Mouse (Mus musculus): Measurements from ENCODE around the gene Rpl22.

The Rpl22 gene

DNA sequence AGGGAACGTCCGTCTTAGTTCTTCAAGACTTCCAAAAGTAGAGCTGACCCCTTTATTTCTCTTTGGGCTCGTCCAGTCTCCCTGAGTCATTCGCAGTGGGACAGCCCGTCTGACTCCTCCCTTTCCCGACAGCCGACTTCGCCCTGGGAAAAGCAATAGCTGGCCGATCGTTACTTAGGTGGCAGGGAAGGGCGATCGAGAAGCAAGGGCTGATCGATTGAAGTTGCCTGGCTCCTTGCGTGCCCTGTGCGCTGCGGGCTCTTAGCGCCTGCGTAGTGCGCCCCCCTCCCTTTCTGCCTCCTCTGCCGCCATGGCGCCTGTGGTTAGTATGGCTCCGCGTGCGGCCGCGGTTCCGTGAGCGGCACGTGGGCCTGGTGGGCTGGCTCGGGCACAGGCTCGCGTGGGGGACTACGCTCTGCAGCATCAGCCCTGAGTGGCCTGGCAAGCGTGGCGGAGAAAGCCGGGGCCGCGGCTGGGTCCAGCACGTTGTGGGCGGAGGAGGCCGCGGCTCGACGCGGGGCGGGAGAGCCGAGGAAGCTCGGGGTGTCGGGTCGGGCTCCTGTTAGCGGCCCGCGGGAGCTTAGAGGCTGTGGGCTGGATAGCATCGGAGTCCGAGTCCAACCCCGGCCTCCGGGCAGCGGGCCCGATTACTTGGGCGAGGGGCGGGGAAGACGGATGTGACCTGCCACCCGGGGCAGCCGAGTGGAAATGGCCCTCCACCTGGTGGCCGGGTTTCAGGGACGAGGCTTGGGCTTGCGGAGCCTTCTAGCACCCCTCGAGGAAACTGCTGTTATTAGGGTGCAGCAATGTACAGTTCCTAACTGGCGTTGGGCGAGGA lies at the start of gene Rpl22:
Rpl22 (plus strand) TSS at position 169 of the 838 bp plus-strand sequence.
- DNase-seq (ENCODE audit: low spot score) = peak; percentile 79

DNA sequence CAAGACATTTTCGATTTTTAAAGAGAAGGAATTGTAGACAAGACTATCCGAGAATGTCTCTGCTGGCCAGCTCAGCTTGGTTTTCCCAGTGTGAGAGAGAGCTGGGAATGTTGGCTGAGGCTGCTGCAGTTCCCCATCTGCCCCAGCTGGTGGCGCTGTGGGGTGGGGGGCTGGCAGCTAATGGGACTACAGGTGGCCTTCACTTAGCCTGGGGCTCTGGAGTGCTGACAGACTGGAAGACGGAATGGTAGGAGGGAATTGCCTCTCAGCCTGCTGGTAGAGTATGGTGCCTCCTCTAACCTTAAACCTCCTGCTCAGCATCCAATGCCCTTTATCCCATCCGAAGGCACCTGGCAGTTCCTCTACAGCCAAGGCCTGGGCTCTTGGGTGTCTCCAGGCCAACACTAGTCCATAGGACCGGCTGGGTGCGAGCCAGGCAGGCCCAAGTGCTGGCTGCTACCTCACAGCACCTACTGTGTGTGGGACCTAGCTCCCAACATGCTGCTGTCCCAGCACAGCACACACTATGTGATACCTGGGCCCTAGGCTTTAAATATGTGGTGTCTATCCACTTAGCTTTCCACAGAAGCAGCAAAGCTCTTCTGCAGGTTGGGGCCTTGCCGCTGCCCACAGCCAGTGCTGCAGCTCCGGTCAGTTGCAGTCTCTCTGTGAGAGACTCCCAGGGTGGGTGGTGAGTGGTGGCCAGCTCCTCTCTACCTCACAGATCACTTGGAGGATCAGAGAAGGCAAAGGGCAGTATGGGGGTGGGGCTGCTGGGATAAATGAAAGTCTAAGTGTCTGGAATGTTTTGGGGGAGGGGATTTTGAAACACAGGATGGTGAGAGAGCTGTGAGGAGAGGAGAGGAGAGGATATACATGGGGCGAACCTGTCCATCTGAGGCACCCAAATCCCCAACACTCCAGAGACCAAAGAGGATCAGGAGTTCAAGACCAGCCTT lies 48.9 kb upstream of the Rpl22 start:
- no peak for DNase-seq (ENCODE audit: low spot score)

- DNase-seq (ENCODE audit: low spot score) = no peak
Measured at GRCm38 (mm10) chr4:152277916-152278315, 47.6 kb upstream of the Rpl22 start.

DNA sequence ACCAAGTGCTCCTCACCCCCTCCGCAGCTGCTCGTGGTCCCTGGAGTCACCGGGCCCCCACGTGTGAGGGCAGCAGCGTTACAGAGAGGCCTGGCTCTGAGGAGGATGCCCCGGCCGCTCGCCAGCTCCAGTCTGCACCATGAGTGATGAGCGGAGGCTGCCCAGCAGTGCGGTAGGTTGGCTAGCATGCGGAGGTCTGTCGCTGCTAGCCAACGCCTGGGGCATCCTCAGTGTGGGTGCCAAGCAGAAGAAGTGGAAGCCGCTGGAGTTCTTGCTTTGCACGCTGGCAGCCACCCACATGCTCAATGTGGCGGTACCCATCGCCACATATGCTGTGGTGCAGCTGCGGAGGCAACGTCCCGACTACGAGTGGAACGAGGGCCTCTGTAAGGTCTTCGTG lies 46.6 kb upstream of the Rpl22 start:
- DNase-seq (ENCODE audit: low spot score) = no peak

DNA sequence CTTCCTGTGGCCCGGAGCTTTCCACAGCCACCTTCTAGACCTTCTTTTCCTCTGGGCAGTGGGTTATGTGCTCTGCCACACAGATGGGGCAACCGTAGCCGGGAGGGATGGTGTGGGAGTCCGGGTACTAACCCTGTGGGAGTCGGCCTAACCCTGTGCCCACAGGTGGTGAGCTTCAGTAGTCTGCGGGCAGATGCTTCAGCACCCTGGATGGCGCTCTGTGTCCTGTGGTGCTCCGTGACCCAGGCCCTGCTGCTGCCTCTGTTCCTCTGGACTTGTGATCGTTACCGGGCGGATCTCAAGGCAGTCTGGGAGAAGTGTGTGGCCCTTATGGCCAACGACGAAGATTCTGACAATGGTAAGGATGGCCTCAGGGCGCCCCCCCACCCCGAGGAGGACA lies 43.9 kb upstream of the Rpl22 start:
- no peak for DNase-seq (ENCODE audit: low spot score)

GRCm38 (mm10) chr4:152282721-152283120 lies 42.8 kb upstream of the Rpl22 start:
- DNase-seq (ENCODE audit: low spot score) = no peak

DNA sequence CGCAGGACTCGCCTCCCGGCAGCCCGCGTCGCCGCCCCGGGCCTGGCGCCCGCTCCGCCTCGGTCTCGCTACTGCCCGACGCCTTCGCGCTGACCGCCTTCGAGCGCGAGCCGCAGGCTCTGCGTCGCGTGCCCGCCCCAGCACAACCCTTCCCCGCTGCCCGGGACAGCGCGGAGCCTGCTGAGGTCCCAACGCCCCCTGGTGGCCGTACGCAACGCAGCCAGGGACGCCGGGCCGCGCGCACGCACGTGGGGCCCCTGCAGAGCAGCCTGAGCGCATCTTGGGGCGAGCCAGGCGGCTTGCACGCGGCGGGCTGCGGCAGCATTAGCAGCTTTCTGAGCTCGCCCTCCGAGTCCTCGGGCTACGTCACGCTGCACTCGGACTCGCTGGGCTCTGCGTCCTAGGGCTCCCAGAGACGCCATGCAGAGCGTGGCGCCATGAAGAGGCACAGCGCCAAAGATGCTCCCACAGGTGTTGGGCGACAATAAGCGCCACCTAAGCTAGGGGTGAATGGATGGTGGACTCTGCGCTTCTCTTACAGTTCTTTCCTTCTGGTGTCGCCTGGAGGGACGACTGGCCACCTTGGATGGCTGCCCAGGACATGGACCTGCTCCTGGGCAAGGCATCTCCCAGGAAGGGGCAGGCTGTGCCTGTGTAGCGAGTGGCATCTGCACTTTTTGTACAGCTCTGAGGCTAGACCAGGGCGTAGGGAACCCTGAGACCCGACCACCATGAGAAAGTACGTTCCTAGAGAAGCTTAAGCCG lies 42.2 kb upstream of the Rpl22 start:
- peak; percentile 79 for DNase-seq (ENCODE audit: low spot score)

GRCm38 (mm10) chr4:152285505-152285904 lies 40.0 kb upstream of the Rpl22 start:
- DNase-seq (ENCODE audit: low spot score) = peak; percentile 56

DNA sequence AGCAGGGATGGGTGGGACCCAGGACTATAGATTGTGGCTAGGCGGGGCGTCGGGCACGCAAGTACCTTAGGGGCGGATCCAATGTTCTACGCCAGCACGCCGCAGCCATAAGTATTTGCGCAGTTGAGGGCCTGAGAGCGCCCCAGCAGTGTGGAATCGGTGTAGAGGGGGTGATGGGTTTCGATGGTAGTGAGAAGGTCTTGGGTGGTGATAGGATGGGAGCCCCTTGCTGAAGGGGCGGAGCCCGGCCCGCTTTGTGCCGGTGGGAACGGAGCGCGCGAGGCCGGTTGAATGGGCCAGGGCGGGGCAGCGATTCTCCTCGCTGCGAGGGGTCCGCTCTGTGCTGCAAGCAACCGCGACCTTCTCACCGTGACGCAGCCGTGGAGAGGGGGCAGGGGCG lies 39.4 kb upstream of the Rpl22 start:
- DNase-seq (ENCODE audit: low spot score) = no peak

DNA sequence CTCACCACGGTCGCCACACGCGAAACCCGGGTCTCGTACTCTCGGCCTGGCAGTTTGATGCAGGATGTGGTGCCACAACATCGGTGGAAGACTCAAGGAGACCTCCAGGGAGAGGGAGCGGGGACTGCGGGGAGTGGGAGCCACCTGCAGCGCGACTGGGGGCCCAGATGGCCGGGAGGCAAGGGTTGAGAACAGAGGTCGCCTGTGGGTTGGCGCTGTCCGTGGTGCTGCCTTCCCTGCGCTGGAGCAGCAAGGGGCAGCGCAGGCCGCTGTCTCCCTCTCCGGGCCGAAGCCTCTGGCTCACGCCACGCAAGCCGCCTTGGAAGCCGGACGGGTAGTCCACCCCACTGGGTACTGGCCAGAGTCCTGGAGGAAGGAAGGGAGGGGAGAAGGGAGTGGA lies 38.7 kb upstream of the Rpl22 start:
- DNase-seq (ENCODE audit: low spot score) = peak; percentile 64

DNA sequence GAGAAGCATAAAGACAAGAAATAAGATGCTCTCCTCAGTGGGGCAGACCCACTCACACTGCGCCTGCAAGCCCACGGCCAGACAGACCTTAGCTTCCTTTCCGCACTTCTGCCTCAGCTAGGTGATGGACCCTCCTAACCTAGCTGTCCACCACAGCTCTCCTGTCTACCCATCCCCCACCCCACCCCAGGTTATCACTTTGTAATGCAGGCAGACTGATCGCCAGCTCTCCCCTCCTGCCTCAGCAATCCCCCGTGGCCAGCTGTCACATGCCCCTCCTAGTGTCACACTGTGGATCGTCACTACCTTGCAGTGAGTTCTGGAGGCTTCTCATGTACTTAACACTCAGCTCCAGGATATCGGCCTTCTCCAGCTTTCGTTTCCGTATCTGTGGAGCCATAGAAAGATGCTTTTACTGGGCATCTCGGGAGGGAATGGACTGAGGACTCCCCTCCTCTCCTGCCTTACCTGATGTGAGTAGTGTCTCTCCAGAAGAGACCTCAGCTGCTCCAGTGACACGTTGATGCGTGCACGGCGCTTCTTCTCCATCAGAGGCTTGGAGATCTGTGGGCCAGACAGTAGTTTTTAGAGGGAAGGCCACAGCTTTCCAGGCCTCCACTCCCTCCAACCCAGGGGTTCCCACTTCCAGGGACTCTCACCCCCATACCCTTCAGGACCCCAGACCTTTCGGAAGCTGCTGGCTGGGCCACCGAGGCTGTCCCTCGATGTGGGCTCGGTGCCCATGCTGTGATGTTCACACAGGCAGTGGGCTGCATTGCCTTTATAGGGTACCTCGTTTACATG lies 38.0 kb upstream of the Rpl22 start:
- DNase-seq (ENCODE audit: low spot score) = no peak

- DNase-seq (ENCODE audit: low spot score) = no peak
Measured at GRCm38 (mm10) chr4:152288398-152288945, 37.1 kb upstream of the Rpl22 start.

GRCm38 (mm10) chr4:152290385-152290784 lies 35.2 kb upstream of the Rpl22 start:
- no peak for DNase-seq (ENCODE audit: low spot score)

DNA sequence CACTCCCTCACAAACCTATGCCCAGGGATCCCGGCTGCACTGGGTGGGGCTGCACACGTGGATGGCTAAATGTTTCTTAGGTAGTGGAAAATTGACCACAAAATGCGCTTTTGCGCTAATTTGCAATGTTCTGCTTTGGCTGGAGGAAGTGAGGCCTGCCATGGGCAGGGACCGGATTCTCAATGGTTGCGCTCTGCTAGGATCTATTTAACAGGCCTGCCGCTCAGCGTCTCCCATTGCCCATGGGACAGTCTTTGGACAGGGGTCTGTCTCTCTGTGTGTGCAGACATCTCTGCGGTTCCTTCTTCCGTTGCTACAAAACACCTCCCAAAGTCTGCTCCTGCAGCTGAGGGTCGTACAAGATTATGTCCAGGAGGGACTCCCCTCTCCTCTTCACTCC lies 34.6 kb upstream of the Rpl22 start:
- DNase-seq (ENCODE audit: low spot score) = no peak

GRCm38 (mm10) chr4:152291562-152291961 lies 34.0 kb upstream of the Rpl22 start, which contains the start of gene Hes3:
Gene Hes3 (minus strand): TSS chr4:152291662.
- no peak for DNase-seq (ENCODE audit: low spot score)

GRCm38 (mm10) chr4:152292102-152292765 lies 33.3 kb upstream of the Rpl22 start:
- no peak for DNase-seq (ENCODE audit: low spot score)

- DNase-seq (ENCODE audit: low spot score) = no peak
Measured at GRCm38 (mm10) chr4:152294188-152294929, 31.2 kb upstream of the Rpl22 start.

GRCm38 (mm10) chr4:152295916-152296315 lies 29.6 kb upstream of the Rpl22 start:
- DNase-seq (ENCODE audit: low spot score) = no peak

GRCm38 (mm10) chr4:152296371-152296770 lies 29.2 kb upstream of the Rpl22 start:
- no peak for DNase-seq (ENCODE audit: low spot score)

Data from urinary bladder, postnatal 25 days (tissue).